Mouse (Mus musculus) heart, postnatal 10 days (tissue): Measurements from ENCODE around the gene Rpl38. TPM values are rescaled to one million over a fixed set of nuclear protein-coding genes. Genes with fewer than 3 reads are reported as not detected.
A peak's percentile ranks its signal among the peaks of the same experiment; 100 is the strongest.

Experiments used
- DNase-seq, 2 experiments: peaks; one replicate each; pipeline ENCODE4 v3.0.0; 2021
- intact Hi-C: fragments of 180-260 bp; cut with DNase I; formaldehyde crosslinking; loops from one replicate; pipeline ENCODE4 v1.15.1; 2025
- total RNA-seq, 2 experiments: library from RNA; stranded (reverse); gene quantifications; 2 replicates each; pipeline ENCODE4 v1.2.3; 2021

Rpl38 gene
- total RNA-seq, 2 experiments from 2014 or later: 771 to 825 TPM

GRCm38 (mm10) chr11:114675826-114676401 is 7.6 kb downstream of the Rpl38 start:
- peak; percentile 58 to 59 for DNase-seq
- intact Hi-C loops: loop anchor here (2.0 to 10.0 kb wide), 3 partner anchors 23 to 239 kb away; no protein-coding TSS in a partner anchor

GRCm38 (mm10) chr11:114676431-114676830 is 8.1 kb downstream of the Rpl38 start:
- intact Hi-C loops: loop anchor here (2.0 to 10.0 kb wide), 3 partner anchors 22 to 238 kb away; no protein-coding TSS in a partner anchor
- peak; percentile 35 to 44 for DNase-seq

DNA sequence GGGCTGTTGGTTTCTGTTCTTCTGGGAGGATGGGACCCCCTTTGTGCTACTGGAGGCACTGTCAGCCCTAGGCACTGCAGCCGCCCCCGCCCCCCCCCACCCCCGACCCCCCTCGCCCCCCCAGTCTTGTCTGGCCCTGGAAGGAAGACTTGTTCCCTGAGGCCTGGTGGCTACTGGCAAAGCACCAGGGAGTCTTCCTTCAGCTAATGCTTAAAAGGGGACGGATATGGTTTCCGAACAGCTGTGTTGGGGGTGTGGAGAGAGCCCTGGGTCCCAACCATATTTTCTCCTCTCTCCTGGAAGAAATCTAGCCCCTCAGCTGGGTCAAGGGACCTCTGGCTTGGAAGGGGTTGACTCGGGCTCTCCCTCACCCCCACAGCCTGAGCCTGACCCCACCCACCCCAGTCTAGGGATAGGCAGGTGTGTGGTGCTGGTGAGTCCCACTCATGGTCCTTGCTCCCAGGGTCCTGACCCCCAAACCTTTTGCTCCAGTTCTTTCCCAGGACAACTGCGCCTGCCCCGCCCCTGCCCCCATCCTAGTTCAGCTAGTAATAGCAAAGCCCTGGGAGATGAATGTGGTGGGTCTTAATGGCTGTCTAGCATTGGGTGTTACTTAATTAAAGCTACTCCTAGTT is 8.7 kb downstream of the Rpl38 start:
- intact Hi-C loops: loop anchor here (2.0 to 10.0 kb wide), 3 partner anchors 22 to 238 kb away; no protein-coding TSS in a partner anchor
- peak; percentile 27 to 47 for DNase-seq

GRCm38 (mm10) chr11:114679582-114679981 is 11.3 kb downstream of the Rpl38 start:
- intact Hi-C loops: loop anchor here (10.0 kb wide), 1 partner anchor 235 kb away; no protein-coding TSS in a partner anchor
- peak; percentile 53 to 61 for DNase-seq

- intact Hi-C loops: no loop called here
- DNase-seq: peak; percentile 58 to 63
These were observed 12.0 kb downstream of the Rpl38 start for GRCm38 (mm10) chr11:114680291-114680690.

- no peak for DNase-seq
- intact Hi-C loops: no loop called here
These were observed 12.7 kb downstream of the Rpl38 start for GRCm38 (mm10) chr11:114681054-114681453.

GRCm38 (mm10) chr11:114682321-114682900 is 14.1 kb downstream of the Rpl38 start:
- DNase-seq: no peak
- intact Hi-C loops: no loop called here

DNA sequence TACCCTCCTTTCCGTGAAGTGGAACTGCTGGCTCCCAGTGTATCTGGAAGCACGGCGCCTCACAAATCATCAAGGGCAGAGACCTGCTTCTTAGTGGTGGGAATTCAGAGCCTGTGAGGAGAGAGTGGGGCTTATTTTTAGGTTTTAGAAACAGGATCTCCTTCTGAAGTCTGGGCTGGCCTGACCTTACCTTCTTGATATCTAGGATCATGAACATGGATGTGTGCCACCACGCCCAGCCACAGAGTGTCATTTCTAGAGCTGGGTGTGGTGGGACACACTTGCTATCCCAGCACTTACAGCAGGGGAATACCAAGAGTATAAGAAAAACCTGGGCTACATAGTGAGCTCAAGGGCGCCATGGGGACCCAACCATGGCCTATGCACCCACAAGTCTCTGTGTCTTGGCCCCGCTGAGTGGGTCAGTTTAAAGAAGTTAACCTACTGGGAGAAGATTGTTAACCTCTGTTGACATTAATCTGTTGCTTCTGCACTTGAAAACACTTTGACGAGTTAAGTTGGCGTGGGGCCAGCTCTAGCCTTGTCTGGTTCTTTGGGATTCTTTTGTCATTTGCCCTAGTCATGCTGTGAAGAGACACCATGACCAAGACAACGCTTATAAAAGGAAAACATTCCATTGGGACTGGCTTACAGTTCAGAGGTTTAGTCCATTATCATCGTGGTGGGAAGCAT is 14.9 kb downstream of the Rpl38 start:
- intact Hi-C loops: no loop called here

GRCm38 (mm10) chr11:114683722-114684621 is 15.6 kb downstream of the Rpl38 start:
- intact Hi-C loops: no loop called here
- no peak for DNase-seq

More for the DNA sequence above, 14.9 kb downstream of the Rpl38 start:
- no peak for DNase-seq

- no peak for DNase-seq
- intact Hi-C loops: no loop called here
These were observed 16.5 kb downstream of the Rpl38 start for GRCm38 (mm10) chr11:114684627-114685373.

DNA sequence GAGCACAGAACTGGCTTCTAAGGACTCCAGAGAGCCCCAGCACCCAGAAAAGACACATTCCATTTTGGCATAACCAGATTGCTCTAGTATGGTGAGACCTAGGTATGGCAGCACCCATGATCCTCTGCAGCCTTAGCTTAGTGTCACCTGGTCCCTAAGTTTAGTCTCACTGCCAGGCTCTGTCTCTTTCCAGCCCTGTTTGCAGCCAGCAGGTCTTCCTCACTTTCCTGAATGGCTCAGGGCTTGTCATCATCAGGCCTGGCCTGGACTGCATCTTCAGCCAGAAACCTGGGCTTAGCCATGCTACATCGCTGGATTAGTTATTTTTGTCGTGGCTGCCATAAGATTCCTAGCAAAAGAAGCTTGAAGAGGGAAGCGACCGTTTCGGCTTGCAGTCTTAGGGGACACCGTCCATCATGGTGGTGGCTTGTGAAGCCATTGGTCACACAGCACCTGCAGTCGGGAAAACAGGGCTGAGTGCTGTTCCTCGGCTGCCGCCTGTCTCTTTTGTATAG is 17.3 kb downstream of the Rpl38 start:
- DNase-seq: no peak
- intact Hi-C loops: no loop called here

GRCm38 (mm10) chr11:114686221-114686959 is 18.1 kb downstream of the Rpl38 start:
- DNase-seq: no peak
- intact Hi-C loops: no loop called here

GRCm38 (mm10) chr11:114687574-114688188 is 19.4 kb downstream of the Rpl38 start:
- DNase-seq: peak; percentile 35 to 50
- intact Hi-C loops: no loop called here

- DNase-seq: no peak
- intact Hi-C loops: no loop called here
These were observed 20.4 kb downstream of the Rpl38 start for GRCm38 (mm10) chr11:114688729-114689128.

- no peak for DNase-seq
- intact Hi-C loops: no loop called here
These were observed 21.9 kb downstream of the Rpl38 start for GRCm38 (mm10) chr11:114690192-114690591.

DNA sequence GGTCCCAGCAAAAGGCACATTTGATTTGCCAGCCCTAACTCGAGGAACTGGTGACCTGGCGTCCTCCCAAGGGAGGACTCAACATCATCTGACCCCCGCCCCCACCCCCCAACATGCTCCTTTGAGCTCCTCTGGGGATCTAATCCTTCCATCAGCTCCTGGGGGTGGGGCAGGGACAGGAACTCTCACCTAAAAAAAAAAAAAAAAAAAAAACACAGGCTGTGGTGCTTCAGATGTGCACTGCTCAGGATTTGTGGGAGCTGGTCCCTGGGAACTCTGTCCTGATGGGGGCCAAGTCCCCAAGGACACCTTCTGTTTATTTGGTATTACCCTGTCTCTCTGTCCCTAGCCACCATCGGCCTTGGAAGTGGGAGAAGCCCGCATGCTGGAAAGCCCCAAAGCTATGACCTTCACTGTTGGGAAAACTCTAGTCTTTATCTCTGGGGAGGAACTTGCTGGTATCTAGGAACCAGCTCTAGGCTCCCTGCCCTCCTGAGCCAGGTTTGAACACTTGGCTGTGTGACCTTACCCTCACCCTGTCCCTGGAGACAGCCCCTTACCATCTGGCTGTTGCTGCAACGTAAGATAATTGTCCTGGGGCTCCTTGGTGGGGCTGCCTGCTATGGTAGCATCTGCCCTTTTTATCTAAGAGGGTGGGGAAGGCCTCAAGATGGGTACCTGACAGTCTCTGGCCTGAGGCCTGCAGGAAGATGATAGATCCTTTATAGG is 23.3 kb downstream of the Rpl38 start:
- no peak for DNase-seq
- intact Hi-C loops: no loop called here

DNA sequence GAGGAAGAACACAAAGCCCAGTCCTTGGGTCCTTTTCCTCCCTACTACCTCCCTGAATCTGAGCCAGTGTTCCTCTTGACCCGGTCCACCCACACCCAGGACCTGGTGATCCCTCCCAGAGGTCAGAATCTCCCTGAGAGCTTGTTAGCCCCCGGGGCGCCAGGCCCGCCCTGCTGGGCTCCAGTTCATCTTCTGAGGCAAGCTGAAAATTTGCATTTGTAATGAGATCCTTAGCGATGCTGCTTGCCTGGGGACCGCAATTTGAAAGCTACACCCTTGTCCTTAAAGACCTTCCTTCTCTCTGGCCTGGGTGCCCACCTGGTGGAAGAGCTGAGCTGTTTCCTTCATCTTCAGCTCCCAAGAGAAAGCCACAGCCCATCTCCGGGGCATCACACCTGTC is 24.3 kb downstream of the Rpl38 start:
- DNase-seq: no peak
- intact Hi-C loops: no loop called here

GRCm38 (mm10) chr11:114693456-114693855 is 25.1 kb downstream of the Rpl38 start:
- DNase-seq: no peak
- intact Hi-C loops: no loop called here
